Mouse (Mus musculus) kidney, postnatal 14 days (tissue): ENCODE data around the gene Wdr53.
"Not testable (repeated sequence)": the region's sequence is repeated elsewhere in the genome, so short reads cannot be mapped to it uniquely, and the experiment has no call there.

Source experiments
- DNase-seq: peaks from one replicate; pipeline ENCODE4 v3.0.0; 2022; ENCODE audit warnings: mixed read lengths

Gene Wdr53

GRCm38 (mm10) chr16:32246952-32247370 is at the start of gene Wdr53, which contains the start of gene Fbxo45:
Gene Wdr53 (plus strand): TSS chr16:32247227.
Gene Fbxo45 (minus strand): TSS chr16:32247158.
- peak; percentile 99 for DNase-seq

- DNase-seq, result peak; percentile 67
Measured at GRCm38 (mm10) chr16:32200256-32201003, 46.6 kb upstream of the Wdr53 start.

- DNase-seq, result no peak
Measured at GRCm38 (mm10) chr16:32201004-32201325, 46.1 kb upstream of the Wdr53 start.

- peak; percentile 44 for DNase-seq
Measured at GRCm38 (mm10) chr16:32202681-32203080, 44.3 kb upstream of the Wdr53 start.

- DNase-seq, result no peak
Measured at GRCm38 (mm10) chr16:32204902-32205301, 42.1 kb upstream of the Wdr53 start.

- DNase-seq, result no peak
Measured at GRCm38 (mm10) chr16:32214156-32214555, 32.9 kb upstream of the Wdr53 start.

GRCm38 (mm10) chr16:32214804-32215576 is 32.0 kb upstream of the Wdr53 start:
- DNase-seq, result no peak

- no peak for DNase-seq
Measured at GRCm38 (mm10) chr16:32221803-32222202, 25.2 kb upstream of the Wdr53 start.

- no peak for DNase-seq
Measured at GRCm38 (mm10) chr16:32222399-32222798, 24.6 kb upstream of the Wdr53 start.

- not testable (repeated sequence) for DNase-seq
Measured at GRCm38 (mm10) chr16:32232050-32232449, 15.0 kb upstream of the Wdr53 start.

GRCm38 (mm10) chr16:32237930-32238680 is 8.9 kb upstream of the Wdr53 start:
- DNase-seq, result no peak

GRCm38 (mm10) chr16:32239428-32240312 is 7.4 kb upstream of the Wdr53 start:
- DNase-seq, result no peak

GRCm38 (mm10) chr16:32243901-32244300 is 3.1 kb upstream of the Wdr53 start:
- no peak for DNase-seq

GRCm38 (mm10) chr16:32246351-32246791 is 656 bp upstream of the Wdr53 start:
- peak; percentile 66 for DNase-seq

- not testable (repeated sequence) for DNase-seq
Measured at GRCm38 (mm10) chr16:32264225-32264624, 17.2 kb downstream of the Wdr53 start.

- DNase-seq, result no peak
Measured at GRCm38 (mm10) chr16:32271291-32271690, 24.3 kb downstream of the Wdr53 start, which contains the start of gene Smco1. Gene Smco1 (plus strand): TSS chr16:32271468.

GRCm38 (mm10) chr16:32273338-32273737 is 26.3 kb downstream of the Wdr53 start:
- no peak for DNase-seq

- DNase-seq, result no peak
Measured at GRCm38 (mm10) chr16:32275041-32275440, 28.0 kb downstream of the Wdr53 start.

- no peak for DNase-seq
Measured at GRCm38 (mm10) chr16:32275830-32276229, 28.8 kb downstream of the Wdr53 start.

GRCm38 (mm10) chr16:32277308-32278256 is 30.6 kb downstream of the Wdr53 start, which contains the start of gene Rnf168:
Gene Rnf168 (plus strand): TSS chr16:32277459.
- DNase-seq, result peak; percentile 93

- DNase-seq, result no peak
Measured at GRCm38 (mm10) chr16:32278396-32278795, 31.4 kb downstream of the Wdr53 start.
